20 mouse cellular contexts compared by ENCODE assay signal in genomic region chrX:53126492-53127033, GRCm38 (mm10).
DNase-seq lines count a peak whose midpoint lies in the region; ATAC-seq lines count a peak whose summit lies in the region.
"Had no signal": no experiment of that assay in that cellular context is flagged by ENCODE, and none has a peak within 500 bp of the region (broad histone marks: within the 10 kb centered on the region; RNA-seq: fewer than 3 reads in every experiment).

No protein-coding gene starts in this region.

- H3K36me3 ChIP-seq in heart, embryonic 13.5 days, result no peaks in the 10 kb centered on the region
- no peaks in the 10 kb centered on the region for H3K36me3 ChIP-seq in midbrain, embryonic 10.5 days
- H3K36me3 ChIP-seq in midbrain, embryonic 13.5 days, result no peaks in the 10 kb centered on the region
- H3K36me3 ChIP-seq in embryonic facial prominence, embryonic 15.5 days, result no peaks in the 10 kb centered on the region
- H3K36me3 ChIP-seq: heart, embryonic 15.5 days; hindbrain, embryonic 10.5 days; liver, embryonic 13.5 days had no signal

- WGBS in heart, embryonic 13.5 days, result 62% methylated on average over 6 of the region's 6 CpGs
- WGBS in midbrain, embryonic 10.5 days, result 84% methylated on average over 6 of the region's 6 CpGs
- WGBS in midbrain, embryonic 13.5 days, result 85% methylated on average over 6 of the region's 6 CpGs
- WGBS in embryonic facial prominence, embryonic 15.5 days, result 70% methylated on average over 6 of the region's 6 CpGs

- H3K9ac ChIP-seq in heart, embryonic 13.5 days, result no peak overlapping the region
- no peak overlapping the region for H3K9ac ChIP-seq in midbrain, embryonic 13.5 days (replicated peaks)
- H3K9ac ChIP-seq in embryonic facial prominence, embryonic 15.5 days, result no peak overlapping the region
- H3K9ac ChIP-seq: forebrain, embryonic 13.5 days; heart, embryonic 15.5 days; liver, embryonic 13.5 days had no signal

- DNase-seq in heart, postnatal 25 days (ENCODE audit: low spot score), result no peak
- DNase-seq in midbrain, embryonic 10.5 days (ENCODE audit: low spot score), result no peak
- peak; percentile 1 for DNase-seq in retina, embryonic 14.5 days (ENCODE audit: low spot score)
- DNase-seq in thymus, postnatal 14 days, result no peak
- no peak for DNase-seq in testis, postnatal 10 days (ENCODE audit: low spot score)
- DNase-seq: adrenal gland, postnatal 10 days; B cell, adult 2 months; cerebellum, adult 2 months; kidney, postnatal 14 days; liver, embryonic 13.5 days; lung, postnatal 14 days; right cerebral cortex, adult 18-20 months; thymus, postnatal 25 days had no signal

- no peaks in the 10 kb centered on the region for H3K27me3 ChIP-seq in heart, embryonic 13.5 days (replicated peaks)
- H3K27me3 ChIP-seq in midbrain, embryonic 10.5 days (ENCODE audit: low read depth, poor library complexity, severe bottlenecking), result no peaks in the 10 kb centered on the region; the same call in 1 of the 2 replicates
- H3K27me3 ChIP-seq in midbrain, embryonic 13.5 days, result no peaks in the 10 kb centered on the region
- H3K27me3 ChIP-seq in embryonic facial prominence, embryonic 15.5 days, result no peaks in the 10 kb centered on the region
- H3K27me3 ChIP-seq: forebrain, embryonic 13.5 days; heart, embryonic 15.5 days; liver, embryonic 13.5 days had no signal

- no peak overlapping the region for H3K4me3 ChIP-seq in heart, embryonic 13.5 days
- H3K4me3 ChIP-seq in midbrain, embryonic 10.5 days, result no peak overlapping the region
- H3K4me3 ChIP-seq in midbrain, embryonic 13.5 days (replicated peaks), result no peak overlapping the region
- no peak overlapping the region for H3K4me3 ChIP-seq in embryonic facial prominence, embryonic 15.5 days (replicated peaks)
- H3K4me3 ChIP-seq: forebrain, embryonic 13.5 days; heart, embryonic 15.5 days; hindbrain, embryonic 10.5 days; liver, embryonic 13.5 days had no signal

- H3K4me1 ChIP-seq in heart, embryonic 13.5 days, result peaks cover 12% of the 10 kb centered on the region
- peaks cover 10% of the 10 kb centered on the region; the same call in 1 of the 2 replicates for H3K4me1 ChIP-seq in midbrain, embryonic 10.5 days
- no peaks in the 10 kb centered on the region for H3K4me1 ChIP-seq in midbrain, embryonic 13.5 days (replicated peaks)
- peaks cover 18% of the 10 kb centered on the region; the same call in 1 of the 2 replicates for H3K4me1 ChIP-seq in embryonic facial prominence, embryonic 15.5 days
- H3K4me1 ChIP-seq: forebrain, embryonic 13.5 days; heart, embryonic 15.5 days; hindbrain, embryonic 10.5 days had no signal

- H3K27ac ChIP-seq in heart, embryonic 13.5 days (replicated peaks), result peak overlapping the region; percentile 32; the same call in 1 of the 2 replicates
- H3K27ac ChIP-seq in midbrain, embryonic 10.5 days (replicated peaks), result 0 out of 2 replicates have a peak overlapping the region, but pooled peaks have one; percentile 6
- H3K27ac ChIP-seq in midbrain, embryonic 13.5 days, result no peak overlapping the region
- peak overlapping the region; percentile 79 for H3K27ac ChIP-seq in embryonic facial prominence, embryonic 15.5 days (replicated peaks)
- H3K27ac ChIP-seq: forebrain, embryonic 13.5 days; hindbrain, embryonic 10.5 days; liver, embryonic 13.5 days had no signal

- H3K4me2 ChIP-seq in heart, embryonic 13.5 days, result no peak overlapping the region
- H3K4me2 ChIP-seq in midbrain, embryonic 13.5 days (replicated peaks), result no peak overlapping the region
- H3K4me2 ChIP-seq in embryonic facial prominence, embryonic 15.5 days (replicated peaks), result no peak overlapping the region
- H3K4me2 ChIP-seq: forebrain, embryonic 13.5 days; heart, embryonic 15.5 days; liver, embryonic 13.5 days had no signal

- ATAC-seq in heart, embryonic 13.5 days (ENCODE audit: extremely low read depth, insufficient number of reproducible peaks, low FRiP score, low TSS enrichment), result no peak
- ATAC-seq in midbrain, embryonic 13.5 days, result no peak
- ATAC-seq in embryonic facial prominence, embryonic 15.5 days (ENCODE audit: insufficient number of reproducible peaks, low FRiP score, low TSS enrichment, low read depth), result peak; percentile 32
- ATAC-seq: inflammation-experienced regulatory T-cells, adult 6 months had no signal

- no peaks in the 10 kb centered on the region for H3K9me3 ChIP-seq in heart, embryonic 13.5 days
- H3K9me3 ChIP-seq in midbrain, embryonic 10.5 days (replicated peaks), result no peaks in the 10 kb centered on the region
- no peaks in the 10 kb centered on the region for H3K9me3 ChIP-seq in midbrain, embryonic 13.5 days
- H3K9me3 ChIP-seq in embryonic facial prominence, embryonic 15.5 days (replicated peaks), result no peaks in the 10 kb centered on the region
- H3K9me3 ChIP-seq: forebrain, embryonic 13.5 days; heart, embryonic 15.5 days; hindbrain, embryonic 10.5 days; liver, embryonic 13.5 days had no signal

- intact Hi-C loops in heart, postnatal 25 days (cut with DNase I), result no loop called here
